Comparison of ENCODE assay signal across 9 mouse cellular contexts in genomic region chr13:5865098-5865415, GRCm38 (mm10). TPM values are rescaled to one million over a fixed set of nuclear protein-coding genes. Genes with fewer than 3 reads are reported as not detected.
DNase-seq lines count a peak whose midpoint lies in the region; ATAC-seq and TF ChIP-seq lines count a peak whose summit lies in the region.
"Had no signal": no experiment of that assay in that cellular context is flagged by ENCODE, and none has a peak within 500 bp of the region (broad histone marks: within the 10 kb centered on the region; RNA-seq: fewer than 3 reads in every experiment).

No protein-coding gene starts in this region.

- H3K4me3 ChIP-seq in heart, adult 2 months: peak overlapping the region; percentile 89
- peak overlapping the region; percentile 75; the same call in 1 of the 2 replicates for H3K4me3 ChIP-seq in limb, embryonic 14.5 days (replicated peaks; ENCODE audit: low read length)
- peak overlapping the region; percentile 89 for H3K4me3 ChIP-seq in stomach, embryonic 16.5 days (replicated peaks; ENCODE audit: low read length)

- no peak for TF ChIP-seq POLR2A in heart, adult 2 months (IDR thresholded peaks at IDR 0.05; ENCODE audit: insufficient read depth, low read depth, low read length)
- TF ChIP-seq POLR2A in limb, embryonic 14.5 days (IDR thresholded peaks at IDR 0.05; ENCODE audit: borderline replicate concordance, extremely low read depth, insufficient read depth, insufficient read length): no peak

- no peaks in the 10 kb centered on the region for H3K27me3 ChIP-seq in heart, adult 2 months (ENCODE audit: control insufficient read depth, insufficient read depth, low read length)
- no peaks in the 10 kb centered on the region for H3K27me3 ChIP-seq in limb, embryonic 14.5 days (ENCODE audit: control insufficient read depth, insufficient read depth, low read length)
- H3K27me3 ChIP-seq in stomach, embryonic 16.5 days (ENCODE audit: control insufficient read depth, insufficient read depth, low read length): no peaks in the 10 kb centered on the region

- peak overlapping the region; percentile 95 for H3K27ac ChIP-seq in heart, adult 2 months
- no peak overlapping the region for H3K27ac ChIP-seq in limb, embryonic 14.5 days (replicated peaks; ENCODE audit: low read depth, low read length)
- peak overlapping the region; percentile 25; the same call in 1 of the 2 replicates for H3K27ac ChIP-seq in stomach, embryonic 16.5 days (ENCODE audit: low read length)

- peak overlapping the region; percentile 67 for H3K9ac ChIP-seq in heart, adult 2 months (ENCODE audit: low read depth, low read length)
- H3K9ac ChIP-seq in limb, embryonic 14.5 days (ENCODE audit: low read depth, low read length, severe bottlenecking): no peak overlapping the region
- H3K9ac ChIP-seq in stomach, embryonic 16.5 days (ENCODE audit: low read length): peak overlapping the region; percentile 20; the same call in 1 of the 2 replicates

- no peak for TF ChIP-seq CTCF in heart, adult 2 months (IDR thresholded peaks at IDR 0.05)

- peaks cover 12% of the 10 kb centered on the region for H3K4me1 ChIP-seq in heart, adult 2 months (ENCODE audit: control insufficient read depth, insufficient read depth, low read length)
- peaks cover 21% of the 10 kb centered on the region; the same call in 1 of the 2 replicates for H3K4me1 ChIP-seq in limb, embryonic 14.5 days (ENCODE audit: control insufficient read depth, insufficient read depth, low read length)
- peaks cover 27% of the 10 kb centered on the region for H3K4me1 ChIP-seq in stomach, embryonic 16.5 days (ENCODE audit: control insufficient read depth, insufficient read depth, low read length)

- peaks cover 50% of the 10 kb centered on the region for H3K36me3 ChIP-seq in heart, adult 2 months (ENCODE audit: control insufficient read depth, insufficient read depth, low read length)
- peaks cover 40% of the 10 kb centered on the region for H3K36me3 ChIP-seq in limb, embryonic 14.5 days (ENCODE audit: control insufficient read depth, insufficient read depth, low read length)
- H3K36me3 ChIP-seq in stomach, embryonic 16.5 days (ENCODE audit: control insufficient read depth, insufficient read depth, low read length): peaks cover 19% of the 10 kb centered on the region; the same call in 1 of the 2 replicates

- no peak for TF ChIP-seq EP300 in heart, adult 2 months (IDR thresholded peaks at IDR 0.05; ENCODE audit: insufficient read depth, low read depth, low read length)

- 47% methylated on average over 9 of the region's 9 CpGs for WGBS in heart, adult 2 months
- WGBS in limb, embryonic 14.5 days: 91% methylated on average over 9 of the region's 9 CpGs
- WGBS in stomach, embryonic 16.5 days: 87% methylated on average over 9 of the region's 9 CpGs

- no peaks in the 10 kb centered on the region for H3K9me3 ChIP-seq in limb, embryonic 14.5 days (ENCODE audit: control insufficient read depth, low read length)
- no peaks in the 10 kb centered on the region for H3K9me3 ChIP-seq in stomach, embryonic 16.5 days (replicated peaks; ENCODE audit: control insufficient read depth, low read length)

- intact Hi-C loops in heart, adult 2 months (cut with DNase I): loop anchor here (2.0 to 10.0 kb wide), 2 partner anchors 920 to 1202 kb away; no protein-coding TSS in a partner anchor
- intact Hi-C loops in heart, postnatal 25 days (cut with DNase I): loop anchor here (10.0 kb wide), 1 partner anchor 1200 kb away; no protein-coding TSS in a partner anchor

- ATAC-seq in limb, embryonic 14.5 days (ENCODE audit: low FRiP score, low read depth): no peak
- no peak for ATAC-seq in stomach, embryonic 16.5 days (ENCODE audit: insufficient read depth, low FRiP score)

- H3K79me2 ChIP-seq in heart, adult 2 months (replicated peaks; ENCODE audit: control insufficient read depth, insufficient read depth, low read length): peaks cover 8% of the 10 kb centered on the region

- DNase-seq in heart, adult 2 months: peak in 1 of 2 experiments; percentile 42
- DNase-seq in heart, postnatal 25 days (ENCODE audit: low spot score): no peak
- peak; percentile 16 for DNase-seq in thymus, postnatal 14 days
- no peak for DNase-seq in thymus, adult 18-20 months
- no peak for DNase-seq in limb, embryonic 14.5 days (ENCODE audit: low spot score)
- DNase-seq in cerebellum, adult 18-20 months: no peak
- no peak for DNase-seq in cerebellum, postnatal 36 days
- DNase-seq: layer of hippocampus, adult 9-11 months had no signal

- H3K4me2 ChIP-seq in limb, embryonic 14.5 days (replicated peaks; ENCODE audit: low read depth, low read length, severe bottlenecking): 0 out of 2 replicates have a peak overlapping the region, but pooled peaks have one; percentile 58
- peak overlapping the region; percentile 66 for H3K4me2 ChIP-seq in stomach, embryonic 16.5 days (ENCODE audit: low read depth, low read length)

RNA-seq across cellular contexts. Expression of gene Klf6, which starts 3.8 kb away (rescaled TPM):
- 10 to 100 TPM; 51.8 to 55.8 TPM for total RNA-seq in heart, adult 2 months (2021)
- polyA plus RNA-seq in heart, adult 2 months (2012; rRNA removed): 13.7 and 23.1 TPM in 2 replicates
- 10 to 100 TPM; 47.7 to 55.1 TPM for total RNA-seq in heart, postnatal 25 days (2021)
- 24.5 and 24.7 TPM in 2 replicates for polyA plus RNA-seq in limb, embryonic 14.5 days (2012; rRNA removed)
- polyA plus RNA-seq in limb, embryonic 14.5 days (2014; fragmentation: Nextera tagmentation; extraction: Ambion mirVana): 79.1 and 86.4 TPM in 2 replicates
- polyA plus RNA-seq in stomach, embryonic 16.5 days (2015; fragmentation: Nextera tagmentation; extraction: Ambion mirVana): 99.4 and 107 TPM in 2 replicates
